Mouse (Mus musculus): ENCODE results near the gene Fmo4. TPM values are rescaled to one million over a fixed set of nuclear protein-coding genes. Genes with fewer than 3 reads are reported as not detected.
A peak's percentile ranks its signal among the peaks of the same experiment; 100 is the strongest.

Gene Fmo4
- polyA plus RNA-seq, 1 experiment from 2014 or later: 0.20 TPM

GRCm38 (mm10) chr1:162832574-162832953 is 18.8 kb upstream of the Fmo4 start:
- Histone ChIP-seq H3K4me2 (peak overlapping the region; percentile 42), H3K4me3 (replicated peaks) (0 out of 2 replicates have a peak overlapping the region, but pooled peaks have one; percentile 9), H3K9ac (replicated peaks) (no peak overlapping the region), H3K9me3 (no peaks in the 10 kb centered on the region), H3K4me1 (replicated peaks) (peaks cover 12% of the 10 kb centered on the region; the same call in 1 of the 2 replicates), H3K27me3 (no peaks in the 10 kb centered on the region), H3K36me3 (no peaks in the 10 kb centered on the region), H3K27ac (peak overlapping the region; percentile 84; the same call in 1 of the 2 replicates)
- no peak for ATAC-seq (ENCODE audit: insufficient number of reproducible peaks, insufficient read depth, low FRiP score, low TSS enrichment, low read depth)
- 59% methylated on average over 5 of the region's 5 CpGs for WGBS

- peak; percentile 86 for ATAC-seq (ENCODE audit: insufficient number of reproducible peaks, insufficient read depth, low FRiP score, low TSS enrichment, low read depth)
- H3K27me3 ChIP-seq: no peaks in the 10 kb centered on the region
- H3K4me1 ChIP-seq (replicated peaks): peaks cover 12% of the 10 kb centered on the region; the same call in 1 of the 2 replicates
- H3K4me3 ChIP-seq (replicated peaks): 0 out of 2 replicates have a peak overlapping the region, but pooled peaks have one; percentile 9
- no peaks in the 10 kb centered on the region for H3K36me3 ChIP-seq
- WGBS: 4% methylated on average over 5 of the region's 5 CpGs
- peak overlapping the region; percentile 84 for H3K27ac ChIP-seq
- no peak overlapping the region for H3K9ac ChIP-seq (replicated peaks)
- no peaks in the 10 kb centered on the region for H3K9me3 ChIP-seq
- peak overlapping the region; percentile 42 for H3K4me2 ChIP-seq
Observed at GRCm38 (mm10) chr1:162831838-162832573, 18.2 kb upstream of the Fmo4 start.

DNA sequence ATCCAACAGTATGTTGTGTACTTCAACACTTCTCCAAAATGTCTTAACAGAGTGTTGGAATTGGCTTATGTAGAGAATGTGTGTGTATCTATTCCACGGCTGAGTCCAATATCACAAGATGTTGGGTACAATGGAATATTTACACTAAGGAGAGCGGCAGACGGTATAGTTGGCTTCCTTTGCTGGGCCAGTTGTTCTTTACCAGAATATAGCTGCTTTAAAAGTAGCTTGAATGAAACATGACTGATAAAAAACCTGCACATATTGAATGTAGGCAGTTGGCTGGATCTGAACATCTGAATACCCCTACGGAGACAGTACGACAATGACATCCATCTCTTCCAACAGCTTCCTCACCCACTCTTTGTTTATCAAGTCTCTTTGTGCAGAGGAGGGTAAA is 5.5 kb upstream of the Fmo4 start:
- ATAC-seq (ENCODE audit: insufficient number of reproducible peaks, insufficient read depth, low FRiP score, low TSS enrichment, low read depth): no peak
- no peaks in the 10 kb centered on the region for H3K27me3 ChIP-seq
- no peaks in the 10 kb centered on the region for H3K36me3 ChIP-seq
- peaks cover 5% of the 10 kb centered on the region for H3K4me1 ChIP-seq (replicated peaks)
- no peaks in the 10 kb centered on the region for H3K9me3 ChIP-seq
- WGBS: 95% methylated on average over 5 of the region's 5 CpGs
- no peak overlapping the region for H3K4me2 ChIP-seq
- H3K4me3 ChIP-seq (replicated peaks): no peak overlapping the region
- no peak overlapping the region for H3K9ac ChIP-seq (replicated peaks)
- H3K27ac ChIP-seq: no peak overlapping the region

DNA sequence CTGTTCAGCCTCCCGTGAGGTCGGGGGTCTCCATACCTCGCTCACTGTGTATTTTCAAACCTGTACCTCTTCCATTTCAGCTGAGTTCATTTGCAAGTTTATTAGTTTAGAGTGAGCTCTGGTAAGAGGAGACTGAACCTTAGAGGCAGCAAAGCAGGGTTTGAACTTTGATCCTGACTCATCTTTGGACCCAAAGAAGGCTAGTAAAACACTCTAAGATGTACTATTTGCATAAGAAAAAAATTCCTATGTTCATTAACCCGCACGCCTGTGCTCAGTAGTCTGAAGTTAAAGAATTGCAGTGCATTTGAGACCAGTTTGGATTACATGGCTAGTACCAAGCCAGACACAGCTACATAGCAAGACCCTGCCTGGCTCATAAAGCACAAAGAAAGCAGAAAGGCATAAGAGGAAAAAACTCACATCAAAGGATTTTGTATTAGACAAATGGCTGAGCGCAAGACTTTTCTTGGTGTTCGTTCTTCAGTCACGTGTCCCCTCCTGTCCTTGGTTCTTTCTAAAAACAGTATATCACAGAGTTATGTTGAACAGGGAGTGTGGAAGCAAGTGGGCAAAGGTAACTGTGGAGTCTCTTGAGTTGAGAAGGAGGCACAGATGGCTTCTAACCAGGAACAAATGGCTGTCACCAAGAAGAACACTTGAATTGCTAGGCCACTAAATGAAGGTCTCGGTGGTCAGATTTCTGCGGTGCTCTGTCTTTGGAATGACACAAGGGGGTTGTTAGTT is 1.8 kb upstream of the Fmo4 start:
- 73% methylated on average over 10 of the region's 10 CpGs for WGBS
- peaks cover 5% of the 10 kb centered on the region for H3K4me1 ChIP-seq (replicated peaks)
- H3K27ac ChIP-seq: 0 out of 2 replicates have a peak overlapping the region, but pooled peaks have one; percentile 23
- H3K4me3 ChIP-seq (replicated peaks): no peak overlapping the region
- ATAC-seq (ENCODE audit: insufficient number of reproducible peaks, insufficient read depth, low FRiP score, low TSS enrichment, low read depth): no peak
- no peaks in the 10 kb centered on the region for H3K36me3 ChIP-seq
- no peak overlapping the region for H3K9ac ChIP-seq (replicated peaks)
- no peak overlapping the region for H3K4me2 ChIP-seq
- H3K9me3 ChIP-seq: no peaks in the 10 kb centered on the region
- H3K27me3 ChIP-seq: no peaks in the 10 kb centered on the region

GRCm38 (mm10) chr1:162814932-162815331 is 1.2 kb upstream of the Fmo4 start:
- ATAC-seq (ENCODE audit: insufficient number of reproducible peaks, insufficient read depth, low FRiP score, low TSS enrichment, low read depth): no peak
- H3K9ac ChIP-seq (replicated peaks): no peak overlapping the region
- 66% methylated on average over 4 of the region's 4 CpGs for WGBS
- H3K27ac ChIP-seq: no peak overlapping the region
- H3K27me3 ChIP-seq: no peaks in the 10 kb centered on the region
- peaks cover 5% of the 10 kb centered on the region for H3K4me1 ChIP-seq (replicated peaks)
- no peaks in the 10 kb centered on the region for H3K36me3 ChIP-seq
- H3K4me3 ChIP-seq (replicated peaks): no peak overlapping the region
- H3K4me2 ChIP-seq: no peak overlapping the region
- H3K9me3 ChIP-seq: no peaks in the 10 kb centered on the region

DNA sequence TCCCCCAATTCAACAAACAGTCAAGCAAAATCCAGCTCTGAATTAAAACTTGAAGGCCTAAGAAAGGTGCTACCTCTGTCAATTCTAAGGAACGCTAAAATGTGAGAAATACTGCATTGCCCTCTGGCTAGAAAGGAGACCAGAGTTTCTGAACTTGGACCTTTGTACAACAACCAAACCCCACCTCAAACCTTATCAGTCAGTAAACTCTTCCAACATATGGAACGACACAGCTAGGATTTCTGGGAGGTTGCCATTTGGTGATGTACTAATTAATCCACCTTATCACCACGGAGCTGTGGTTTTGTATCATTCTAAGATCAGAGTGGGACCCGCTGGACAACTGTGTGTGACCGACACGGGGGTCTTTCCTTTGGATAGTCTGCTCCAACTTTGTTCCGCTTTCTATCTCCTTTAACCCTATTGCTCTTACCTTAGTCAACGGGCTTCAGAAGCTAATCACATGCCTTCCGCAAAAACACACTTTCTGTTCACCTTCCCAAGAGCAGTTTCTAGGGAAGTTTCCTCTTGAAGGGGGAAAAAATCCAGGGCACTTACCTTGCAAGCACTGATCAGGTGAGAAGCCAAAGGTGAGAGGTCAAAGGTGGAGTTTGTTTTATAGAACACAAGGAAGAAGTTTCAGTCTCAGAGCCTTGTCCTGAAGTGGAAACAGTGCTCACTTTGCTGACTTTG is 483 bp downstream of the Fmo4 start:
- H3K4me1 ChIP-seq (replicated peaks): peaks cover 5% of the 10 kb centered on the region
- no peak overlapping the region for H3K9ac ChIP-seq (replicated peaks)
- no peak for ATAC-seq (ENCODE audit: insufficient number of reproducible peaks, insufficient read depth, low FRiP score, low TSS enrichment, low read depth)
- H3K27me3 ChIP-seq: no peaks in the 10 kb centered on the region
- no peak overlapping the region for H3K4me2 ChIP-seq
- H3K9me3 ChIP-seq: no peaks in the 10 kb centered on the region
- 91% methylated on average over 9 of the region's 9 CpGs for WGBS
- no peak overlapping the region for H3K4me3 ChIP-seq (replicated peaks)
- H3K36me3 ChIP-seq: no peaks in the 10 kb centered on the region
- no peak overlapping the region for H3K27ac ChIP-seq

GRCm38 (mm10) chr1:162808541-162808940 is 5.2 kb downstream of the Fmo4 start:
- H3K4me1 ChIP-seq (replicated peaks): no peaks in the 10 kb centered on the region
- no peak overlapping the region for H3K27ac ChIP-seq
- no peaks in the 10 kb centered on the region for H3K36me3 ChIP-seq
- no peak for ATAC-seq (ENCODE audit: insufficient number of reproducible peaks, insufficient read depth, low FRiP score, low TSS enrichment, low read depth)
- H3K9ac ChIP-seq (replicated peaks): no peak overlapping the region
- H3K9me3 ChIP-seq: no peaks in the 10 kb centered on the region
- H3K4me3 ChIP-seq (replicated peaks): no peak overlapping the region
- 84% methylated on average over 3 of the region's 3 CpGs for WGBS
- no peaks in the 10 kb centered on the region for H3K27me3 ChIP-seq
- H3K4me2 ChIP-seq: no peak overlapping the region

- no peak for ATAC-seq (ENCODE audit: insufficient number of reproducible peaks, insufficient read depth, low FRiP score, low TSS enrichment, low read depth)
- Histone ChIP-seq H3K27ac (no peak overlapping the region), H3K9ac (replicated peaks) (no peak overlapping the region), H3K27me3 (no peaks in the 10 kb centered on the region), H3K9me3 (no peaks in the 10 kb centered on the region), H3K4me2 (no peak overlapping the region), H3K4me3 (replicated peaks) (no peak overlapping the region), H3K36me3 (no peaks in the 10 kb centered on the region), H3K4me1 (replicated peaks) (no peaks in the 10 kb centered on the region)
- 91% methylated on average over 5 of the region's 5 CpGs for WGBS
Observed at GRCm38 (mm10) chr1:162807441-162807840, 6.3 kb downstream of the Fmo4 start.

GRCm38 (mm10) chr1:162805011-162805410 is 8.8 kb downstream of the Fmo4 start:
- no peaks in the 10 kb centered on the region for H3K4me1 ChIP-seq (replicated peaks)
- H3K9me3 ChIP-seq: no peaks in the 10 kb centered on the region
- WGBS: 54% methylated on average over 5 of the region's 5 CpGs
- no peaks in the 10 kb centered on the region for H3K27me3 ChIP-seq
- no peak overlapping the region for H3K9ac ChIP-seq (replicated peaks)
- no peak overlapping the region for H3K27ac ChIP-seq
- H3K36me3 ChIP-seq: no peaks in the 10 kb centered on the region
- no peak for ATAC-seq (ENCODE audit: insufficient number of reproducible peaks, insufficient read depth, low FRiP score, low TSS enrichment, low read depth)
- H3K4me2 ChIP-seq: no peak overlapping the region
- no peak overlapping the region for H3K4me3 ChIP-seq (replicated peaks)

DNA sequence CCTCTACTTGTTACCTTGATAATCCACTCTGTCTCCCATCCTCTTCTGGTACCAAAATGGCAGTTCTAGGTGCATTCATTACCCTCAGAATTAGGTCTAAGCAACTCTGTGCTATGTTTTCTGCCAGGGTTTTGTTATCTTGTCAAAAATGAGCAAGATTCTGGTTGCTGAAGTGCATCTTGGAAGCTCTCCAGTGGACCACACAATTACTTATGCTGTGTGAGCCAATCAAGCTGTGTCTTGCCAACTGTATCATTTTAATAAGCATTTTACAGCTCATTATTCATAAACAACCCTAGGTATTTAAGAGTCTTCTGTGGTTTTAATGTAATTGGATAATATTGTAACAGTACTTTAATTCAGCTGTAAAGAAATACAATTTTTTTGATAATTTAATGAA is 17.3 kb downstream of the Fmo4 start:
- H3K27ac ChIP-seq: no peak overlapping the region
- no peak overlapping the region for H3K4me2 ChIP-seq
- ATAC-seq (ENCODE audit: insufficient number of reproducible peaks, insufficient read depth, low FRiP score, low TSS enrichment, low read depth): no peak

DNA sequence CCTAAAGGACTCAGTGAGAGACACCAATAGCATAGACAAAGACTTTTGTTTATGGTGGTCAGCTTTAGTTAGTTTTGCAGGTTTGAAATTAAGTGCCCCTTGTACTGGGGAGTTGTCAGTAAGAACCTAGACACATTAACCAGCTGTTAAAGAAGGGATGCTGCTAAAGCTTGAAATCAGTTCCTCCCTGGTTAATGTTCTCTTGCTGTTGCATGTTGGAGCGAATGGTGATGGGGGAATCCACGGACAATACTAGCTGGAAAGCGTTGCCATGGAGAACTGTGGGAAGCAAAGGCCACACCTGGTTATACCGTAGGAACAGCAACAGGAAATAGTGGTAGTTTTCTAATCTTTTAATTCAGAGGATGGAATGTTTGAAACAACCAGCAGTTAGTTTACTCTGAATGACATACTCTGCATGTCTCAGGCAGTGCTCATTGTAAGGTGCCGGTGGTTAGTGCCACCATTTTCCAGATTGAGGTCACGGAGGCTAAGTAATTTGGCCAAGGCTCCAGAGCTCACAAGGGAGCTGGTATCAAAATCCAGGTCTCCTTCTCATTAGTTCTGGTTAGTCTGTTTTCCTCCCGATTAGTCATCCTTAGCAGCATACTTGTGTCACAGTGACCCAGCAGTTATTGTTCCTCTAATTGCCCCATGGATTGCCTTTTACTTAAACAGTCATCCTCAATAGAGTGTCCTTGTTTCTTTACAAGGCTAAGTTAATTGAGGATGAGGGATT is 21.3 kb downstream of the Fmo4 start:
- Histone ChIP-seq H3K9me3 (no peaks in the 10 kb centered on the region), H3K9ac (replicated peaks) (no peak overlapping the region), H3K4me1 (replicated peaks) (no peaks in the 10 kb centered on the region), H3K36me3 (no peaks in the 10 kb centered on the region), H3K4me2 (no peak overlapping the region), H3K27ac (no peak overlapping the region), H3K4me3 (replicated peaks) (no peak overlapping the region), H3K27me3 (no peaks in the 10 kb centered on the region)
- WGBS: 70% methylated on average over 7 of the region's 7 CpGs
- ATAC-seq (ENCODE audit: insufficient number of reproducible peaks, insufficient read depth, low FRiP score, low TSS enrichment, low read depth): no peak

More for the DNA sequence above, 17.3 kb downstream of the Fmo4 start:
- Histone ChIP-seq H3K9ac (replicated peaks) (no peak overlapping the region), H3K9me3 (no peaks in the 10 kb centered on the region), H3K4me1 (replicated peaks) (no peaks in the 10 kb centered on the region), H3K27me3 (no peaks in the 10 kb centered on the region), H3K36me3 (no peaks in the 10 kb centered on the region), H3K4me3 (replicated peaks) (no peak overlapping the region)
